Mouse (Mus musculus): ENCODE measurements around the gene Hic2.

DNA sequence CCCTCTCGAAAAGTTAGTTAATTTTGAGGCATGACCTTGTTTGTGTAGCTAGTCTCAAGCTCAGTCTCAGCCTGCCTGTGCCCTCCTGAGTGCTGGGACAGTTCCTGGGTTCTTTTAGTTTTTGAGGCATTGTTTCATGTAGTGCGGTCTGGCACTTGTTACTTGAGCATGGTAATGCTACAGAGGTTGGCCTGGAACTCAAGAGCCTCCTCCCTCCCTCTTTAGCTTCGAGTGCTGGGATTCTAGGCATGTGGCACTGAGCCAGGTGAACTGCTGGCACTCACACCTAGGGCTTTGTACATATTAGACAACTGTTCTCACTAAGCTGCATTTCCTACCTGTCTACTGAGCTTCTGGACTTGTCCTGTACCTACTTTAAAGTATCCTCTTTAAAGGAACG is 14.4 kb downstream of the Hic2 start:
- TF ChIP-seq CTCF (IDR thresholded peaks at IDR 0.05; ENCODE audit: extremely low read depth, insufficient read depth, insufficient read length, insufficient replicate concordance) (no peak), POLR2A (IDR thresholded peaks at IDR 0.05; ENCODE audit: low read depth, low read length) (no peak)
